Mouse (Mus musculus) heart, embryonic 15.5 days (tissue): Measurements from ENCODE around the gene Krt84. TPM values are rescaled to one million over a fixed set of nuclear protein-coding genes. Genes with fewer than 3 reads are reported as not detected.

ENCODE experiments used
- microRNA-seq: library from miRNA; unstranded; fragments of <30 nt; microRNA quantifications from one replicate; pipeline ENCODE4, GENCODE M21; 2016
- polyA plus RNA-seq: library from polyadenylated mRNA; unstranded; fragments of >200 nt; fragmentation: Nextera tagmentation; extraction: Ambion mirVana; gene quantifications from 2 replicates; pipeline ENCODE4 v1.2.1, GENCODE M21; 2015

The Krt84 gene
- polyA plus RNA-seq, 1 experiment from 2014 or later: not detected

Small RNAs within 50 kb of the gene (microRNA-seq; reads per million reads assigned to microRNA genes)
- gene Gm44393 (not detected), gene Gm44460 (not detected)

Other genes with a start within 250 kb of the Krt84 start
- 52.0 and 59.9 TPM in 2 replicates for gene Atg101, start 248.5 kb downstream of the Krt84 start, polyA plus RNA-seq
- gene 6030408B16Rik, start 239.6 kb downstream of the Krt84 start, polyA plus RNA-seq: 3.1 and 4.8 TPM in 2 replicates
- gene Krt80, start 162.7 kb downstream of the Krt84 start, polyA plus RNA-seq: 7.4 and 8.1 TPM in 2 replicates
- gene Krt7, start 121.8 kb downstream of the Krt84 start, polyA plus RNA-seq: 17.4 and 28.2 TPM in 2 replicates
- 0.15 TPM in 1 of 2 replicates, not detected in the other for gene Krt87, start 94.0 kb downstream of the Krt84 start, polyA plus RNA-seq
- not detected in 2 replicates for gene Krt88, start 85.1 kb downstream of the Krt84 start, polyA plus RNA-seq
- not detected in 2 replicates for gene Krt81, start 69.1 kb downstream of the Krt84 start, polyA plus RNA-seq
- gene Krt86, start 59.3 kb downstream of the Krt84 start, polyA plus RNA-seq: not detected in 2 replicates
- not detected in 2 replicates for gene Krt83, start 41.3 kb downstream of the Krt84 start, polyA plus RNA-seq
- not detected in 2 replicates for gene Gm49425, start 15.6 kb downstream of the Krt84 start, polyA plus RNA-seq
- gene Krt82, start 17.8 kb upstream of the Krt84 start, polyA plus RNA-seq: not detected in 2 replicates
- gene Krt90, start 30.1 kb upstream of the Krt84 start, polyA plus RNA-seq: 0.09 TPM in 1 of 2 replicates, not detected in the other
- 0.05 and 0.47 TPM in 2 replicates for gene Krt75, start 41.1 kb upstream of the Krt84 start, polyA plus RNA-seq
- not detected in 2 replicates for gene Gm5414, start 95.4 kb upstream of the Krt84 start, polyA plus RNA-seq
- gene Gm5478, start 114.6 kb upstream of the Krt84 start, polyA plus RNA-seq: not detected in 2 replicates
- not detected in 2 replicates for gene Krt6b, start 147.5 kb upstream of the Krt84 start, polyA plus RNA-seq
- 0.20 and 0.36 TPM in 2 replicates for gene Krt6a, start 161.5 kb upstream of the Krt84 start, polyA plus RNA-seq
- gene Krt5, start 180.1 kb upstream of the Krt84 start, polyA plus RNA-seq: 2.8 and 29.6 TPM in 2 replicates
- 0.14 TPM in 1 of 2 replicates, not detected in the other for gene Krt71, start 210.3 kb upstream of the Krt84 start, polyA plus RNA-seq